Mouse (Mus musculus) frontal cortex, postnatal 25 days (tissue): ENCODE data around the gene Ang.

Experiments
- DNase-seq, 2 experiments: peaks; one replicate each; pipeline ENCODE4 v3.0.0; 2022; ENCODE audit warnings: low spot score in 2 of 2

Gene Ang

DNA sequence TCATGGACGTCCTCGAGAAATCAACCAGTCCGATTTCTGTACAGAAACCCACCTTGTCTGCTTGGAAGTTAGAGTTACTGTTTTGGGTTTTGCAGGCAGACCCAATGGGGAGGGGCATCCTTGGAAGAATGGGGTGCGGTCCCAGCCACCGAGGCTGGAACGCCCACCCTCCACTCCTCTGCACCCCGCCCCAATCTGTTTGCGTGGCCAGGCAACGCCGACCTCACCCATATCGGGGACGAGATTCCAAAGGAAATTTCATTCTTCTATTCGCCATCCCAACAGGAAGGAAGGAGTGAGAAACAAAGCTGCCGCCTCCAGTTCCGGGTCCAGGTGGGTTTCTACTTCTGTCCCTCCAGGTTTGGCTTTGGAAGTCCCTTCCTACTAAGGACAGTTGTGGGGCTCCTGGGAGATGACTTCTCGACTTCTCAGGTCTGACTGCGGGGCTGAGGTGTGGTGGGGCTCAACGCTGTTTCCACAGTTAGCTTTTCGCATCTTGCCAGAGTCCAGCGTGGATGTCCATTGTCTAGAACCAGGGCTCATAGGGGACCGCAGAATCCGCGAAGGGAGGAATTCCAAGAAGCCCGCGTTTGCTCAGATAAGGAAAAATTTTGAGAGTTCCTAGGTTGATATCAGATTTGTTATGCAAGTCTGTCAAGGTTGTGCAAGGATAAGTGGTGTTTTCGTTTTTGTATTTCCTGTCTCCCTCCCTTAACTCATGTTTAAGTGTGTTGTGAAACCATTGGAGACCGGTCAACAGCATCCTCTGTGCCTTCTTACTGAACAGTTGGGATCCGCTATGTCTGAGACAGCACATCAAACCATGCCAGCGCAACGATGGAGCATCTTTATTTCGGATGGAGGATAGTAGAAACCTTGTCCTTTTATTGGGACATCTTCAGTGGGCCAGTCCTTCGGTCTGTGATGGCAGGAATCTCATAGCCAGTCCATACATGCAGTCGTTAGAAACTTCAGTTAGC lies at the start of gene Ang, which contains the start of gene Rnase4:
Gene Ang (plus strand): TSS at position 230 of the 980 bp plus-strand sequence.
Gene Rnase4 (plus strand): TSS at position 157 of the 980 bp plus-strand sequence.
- DNase-seq, result no peak

- no peak for DNase-seq
Measured at GRCm38 (mm10) chr14:51041769-51042168, 49.2 kb upstream of the Ang start, which contains the start of gene Rnase9. TSS of gene Rnase9 (minus strand) at chr14:51041869.

DNA sequence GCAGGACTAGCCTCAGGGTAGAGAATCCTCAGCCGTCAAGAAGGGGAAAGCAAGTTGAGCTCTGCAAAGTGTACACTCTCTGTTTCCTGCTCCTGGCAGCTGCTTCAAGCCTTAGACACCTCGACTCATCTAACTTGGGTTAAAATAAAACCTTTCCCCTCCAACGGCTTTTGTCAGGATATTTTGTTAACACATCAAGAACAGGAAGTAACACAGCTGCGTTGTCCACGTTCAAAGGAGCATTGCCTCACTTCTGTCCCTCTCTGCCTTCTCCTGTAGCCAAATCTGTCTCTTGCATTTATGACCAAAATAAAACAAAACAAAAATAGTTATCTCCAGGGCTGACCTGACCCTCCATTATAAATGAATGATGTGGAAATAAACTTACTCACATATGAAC lies 43.1 kb upstream of the Ang start:
- DNase-seq, result no peak

DNA sequence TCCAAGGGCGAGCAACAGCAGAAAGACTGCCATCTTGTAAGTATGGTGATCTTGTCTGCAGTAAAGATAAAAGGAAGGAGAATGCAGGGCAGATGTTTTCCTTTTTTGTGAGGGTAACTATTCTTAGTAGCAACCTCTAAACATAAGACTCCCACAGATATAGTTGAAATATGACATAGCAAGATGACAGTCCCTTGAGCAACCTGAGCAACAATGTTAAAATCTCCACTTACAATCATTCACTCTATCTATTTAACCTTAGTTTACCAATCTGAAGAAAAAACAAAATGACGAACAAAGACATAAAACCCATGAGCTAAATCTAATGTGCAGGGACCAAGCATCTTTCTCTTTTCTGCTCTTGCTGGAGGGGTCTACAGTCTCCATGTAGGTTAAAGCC lies 40.9 kb upstream of the Ang start, which contains the start of gene Rnase11:
Gene Rnase11 (minus strand): TSS at position 101 of the 400 bp plus-strand sequence.
- DNase-seq, result no peak

- no peak for DNase-seq
Measured at GRCm38 (mm10) chr14:51051941-51052340, 39.0 kb upstream of the Ang start.

DNA sequence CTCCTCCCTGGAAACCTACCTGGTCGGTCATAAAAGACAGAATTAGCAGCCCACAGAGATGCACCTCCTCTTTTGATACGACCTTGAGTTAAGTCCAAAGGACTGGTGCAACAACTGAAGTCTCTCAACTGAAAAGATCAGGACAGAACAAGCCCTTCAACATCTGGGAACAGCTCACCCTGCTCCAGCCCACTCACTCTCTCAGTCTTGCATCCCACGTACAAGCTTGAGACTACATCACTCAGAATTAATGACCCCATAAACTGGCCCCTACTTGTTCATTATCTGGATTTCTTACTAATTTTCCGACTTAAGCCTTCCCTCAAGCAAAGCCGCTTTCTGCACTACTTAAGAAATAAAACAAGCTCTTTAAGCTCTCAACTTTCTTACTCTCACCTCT lies 37.8 kb upstream of the Ang start:
- DNase-seq, result no peak

DNA sequence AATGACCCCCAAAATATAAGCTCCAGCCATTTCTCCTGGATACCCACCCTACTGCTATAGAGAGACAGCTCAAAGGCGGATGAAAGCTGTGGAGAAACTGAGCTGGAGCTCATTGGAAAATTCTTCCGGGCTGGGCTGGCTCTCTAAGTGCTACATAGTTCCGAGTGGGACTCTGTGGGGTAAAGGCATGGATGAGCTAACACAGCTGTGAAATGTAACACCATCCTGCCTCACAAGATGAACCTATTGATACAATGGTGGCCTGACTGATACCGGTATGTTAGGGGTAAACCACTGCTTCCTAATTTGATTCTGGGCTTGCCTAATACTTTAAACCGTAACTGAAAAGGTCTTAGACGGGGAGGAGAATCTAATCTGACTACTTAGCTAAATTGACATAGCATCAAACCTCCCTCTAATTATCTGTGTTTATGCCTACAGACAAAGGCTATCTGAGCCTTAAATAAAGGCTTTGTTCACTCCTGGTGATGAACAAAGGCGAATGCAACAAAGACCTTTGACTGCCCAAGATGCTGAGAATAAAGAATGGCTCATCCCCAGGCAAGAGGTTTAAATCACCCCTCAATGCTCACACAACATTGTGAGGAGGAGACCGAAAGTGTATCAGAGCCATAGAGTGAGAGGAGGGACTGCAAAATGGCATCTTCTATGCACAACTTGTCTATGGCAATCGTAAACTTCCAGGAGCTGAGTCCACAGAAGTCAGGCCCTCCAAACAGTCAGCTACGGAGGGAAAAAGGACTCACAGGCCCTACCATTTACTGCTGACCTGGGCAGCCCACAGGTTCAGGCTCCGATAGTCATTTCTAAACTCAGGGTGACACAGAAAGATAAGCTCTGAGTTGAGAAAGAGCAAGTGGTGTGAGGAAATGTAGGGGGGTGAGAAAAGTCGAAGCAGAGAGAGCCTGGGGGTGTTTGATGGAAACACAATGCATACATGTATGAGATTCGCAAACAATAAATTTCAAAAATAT lies 36.4 kb upstream of the Ang start:
- DNase-seq, result no peak

GRCm38 (mm10) chr14:51057401-51057831 lies 33.5 kb upstream of the Ang start, which contains the start of gene Rnase12:
TSS of gene Rnase12 (minus strand) at chr14:51057661.
- DNase-seq, result no peak

DNA sequence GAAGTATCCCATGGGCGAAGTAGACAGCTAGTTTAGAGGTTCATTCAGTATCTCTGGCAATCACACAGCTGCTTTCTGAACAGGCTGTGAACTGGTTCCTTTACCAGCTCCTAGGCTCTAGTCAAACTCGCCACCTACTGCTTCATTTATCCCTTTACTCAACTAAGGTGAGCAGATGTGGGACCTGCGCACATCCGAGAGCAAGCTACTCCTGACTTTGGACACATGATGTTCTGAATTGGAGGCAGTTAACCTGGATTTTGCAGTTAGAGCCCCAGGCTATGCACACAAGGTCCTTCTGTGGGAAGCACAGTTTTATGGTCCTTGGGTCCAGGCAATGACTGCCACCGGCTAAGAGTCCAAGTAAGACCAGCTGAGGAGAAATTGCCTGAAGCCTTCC lies 30.2 kb upstream of the Ang start:
- no peak for DNase-seq

GRCm38 (mm10) chr14:51068956-51069355 lies 22.0 kb upstream of the Ang start:
- DNase-seq, result no peak

DNA sequence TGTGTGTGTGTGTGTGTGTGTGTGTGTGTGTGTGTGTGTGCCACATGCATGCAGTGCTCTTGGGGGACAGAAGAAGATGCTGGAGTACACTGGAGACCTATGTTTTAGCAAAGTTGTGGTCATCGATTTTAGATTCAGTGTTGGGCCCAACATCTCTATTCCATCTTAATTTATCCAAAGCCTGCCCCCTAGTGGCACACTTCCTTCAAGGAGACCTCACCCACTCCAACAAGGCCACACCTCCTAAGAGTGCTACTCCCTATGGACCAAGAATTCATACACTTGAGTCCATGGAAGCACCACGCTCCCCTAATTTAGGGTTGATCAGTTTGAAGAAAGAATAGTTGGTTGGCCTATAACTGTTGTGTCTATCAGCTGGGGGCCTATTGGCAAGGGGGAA lies 21.3 kb upstream of the Ang start:
- DNase-seq, result no peak

- no peak for DNase-seq
Measured at GRCm38 (mm10) chr14:51074335-51074734, 16.6 kb upstream of the Ang start, which contains the start of gene Olfr750. TSS of gene Olfr750 (minus strand) at chr14:51074435.

- no peak for DNase-seq
Measured at GRCm38 (mm10) chr14:51079180-51079579, 11.8 kb upstream of the Ang start.

- no peak for DNase-seq
Measured at GRCm38 (mm10) chr14:51081035-51081434, 9.9 kb upstream of the Ang start.

DNA sequence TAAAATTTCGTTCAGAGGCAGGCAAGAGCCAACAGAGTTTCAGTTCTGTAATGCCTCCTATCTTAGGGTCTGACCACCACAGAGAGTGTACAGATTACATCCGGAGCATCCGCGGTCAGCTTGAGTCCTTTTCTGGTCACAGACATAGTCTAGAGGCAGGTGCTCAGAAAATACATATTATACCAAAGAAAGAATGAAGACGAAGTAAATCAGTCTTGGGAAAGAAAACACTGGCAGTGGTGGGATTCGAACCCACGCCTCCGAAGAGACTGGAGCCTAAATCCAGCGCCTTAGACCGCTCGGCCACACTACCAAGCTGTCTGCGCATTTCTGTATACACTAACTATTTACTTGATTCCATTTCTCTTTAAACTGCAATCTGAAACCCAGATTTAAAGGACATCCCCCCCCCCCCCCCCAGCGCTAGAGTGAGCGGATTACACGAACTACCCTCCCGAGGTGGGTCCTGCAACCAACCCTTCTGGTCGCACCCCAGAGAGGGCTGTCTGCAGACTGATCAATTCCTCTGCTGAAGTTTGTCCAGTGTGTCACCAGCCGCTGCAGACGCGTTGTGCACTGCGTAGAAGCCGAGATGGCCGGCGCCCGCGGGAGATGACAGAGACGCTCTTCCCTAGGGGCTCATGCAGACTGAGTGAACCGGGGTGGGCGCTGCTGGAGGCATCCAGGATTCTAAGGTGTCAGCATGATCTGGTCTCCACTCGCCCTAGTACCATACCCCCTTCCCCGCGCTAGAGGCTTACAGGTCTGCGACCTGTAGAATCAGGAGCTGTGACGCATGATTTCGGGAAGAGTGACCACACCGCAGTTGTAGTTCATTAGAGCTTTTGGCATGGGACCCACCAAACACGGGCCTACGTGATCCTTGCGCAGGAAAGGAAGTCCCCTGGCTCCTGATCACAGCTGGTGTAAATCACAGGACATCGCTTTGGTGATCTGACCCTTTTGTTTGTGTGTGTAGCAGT lies 8.1 kb upstream of the Ang start:
- peak; percentile 50 to 52 for DNase-seq

DNA sequence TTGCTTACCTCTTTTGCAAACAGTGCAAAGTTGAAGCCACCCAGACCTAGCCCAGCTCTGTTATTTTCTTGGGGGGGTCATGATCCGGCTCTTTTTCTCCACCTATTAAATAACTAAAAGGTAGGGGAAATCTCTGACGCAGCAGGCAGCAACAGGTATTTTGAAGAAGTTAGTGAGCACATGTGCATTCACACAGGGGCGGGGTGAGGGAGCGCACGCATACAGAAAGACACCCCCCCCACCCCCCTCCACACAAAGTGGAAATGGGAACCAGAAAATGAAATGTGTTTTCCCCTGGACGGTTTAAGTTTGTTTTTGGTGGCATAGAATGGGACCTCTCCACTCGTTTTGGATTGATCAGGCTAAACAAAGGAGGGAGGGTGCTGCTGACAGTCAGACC lies 7.1 kb upstream of the Ang start:
- no peak for DNase-seq

GRCm38 (mm10) chr14:51085086-51085485 lies 5.9 kb upstream of the Ang start:
- DNase-seq, result no peak

GRCm38 (mm10) chr14:51085911-51086310 lies 5.0 kb upstream of the Ang start:
- no peak for DNase-seq

GRCm38 (mm10) chr14:51087762-51088161 lies 3.2 kb upstream of the Ang start:
- DNase-seq, result no peak

DNA sequence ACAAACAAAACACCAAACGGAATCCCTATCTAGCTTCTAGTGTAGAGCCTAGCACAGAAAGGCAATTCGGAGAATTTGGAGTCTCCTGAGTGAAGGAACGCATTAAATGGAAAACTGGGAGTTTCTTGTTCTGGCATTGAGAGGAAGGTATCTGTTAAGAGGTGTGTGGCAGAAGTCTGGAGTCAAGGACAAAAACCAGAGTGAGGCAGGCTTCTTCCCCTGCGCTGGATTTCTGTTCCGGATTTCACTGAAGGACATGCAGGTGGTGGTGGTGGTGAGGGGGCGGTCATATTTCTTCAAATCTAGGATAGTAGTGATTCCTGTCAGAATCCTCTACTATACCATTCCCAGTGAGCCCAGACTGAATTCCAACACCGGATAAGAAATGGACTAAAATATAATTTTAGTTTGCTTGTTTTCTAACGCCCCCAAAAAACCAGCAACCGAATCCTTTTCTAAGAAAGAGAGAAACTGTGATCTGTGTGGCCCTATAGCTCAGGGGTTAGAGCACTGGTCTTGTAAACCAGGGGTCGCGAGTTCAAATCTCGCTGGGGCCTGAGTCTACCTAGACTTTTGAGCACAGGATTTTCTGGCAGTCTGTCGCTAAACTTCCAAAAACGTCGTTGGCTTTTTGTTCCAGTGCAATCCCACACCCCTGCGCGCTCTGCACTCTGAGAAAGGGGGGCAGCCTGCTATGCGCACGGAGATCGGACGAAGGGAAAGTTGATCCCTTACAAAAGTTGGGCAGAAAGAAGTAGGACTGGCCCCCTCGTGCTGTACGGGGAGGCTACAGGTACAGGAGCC lies 2.6 kb upstream of the Ang start:
- DNase-seq, result peak; percentile 82 to 92
